Mouse (Mus musculus) G1E (cell line): ENCODE data around the gene Elmo3.

ENCODE experiments used
- CTCF ChIP-seq: IDR thresholded peaks from 2 replicates; pipeline ENCODE4 v1.5.1; 2012; ENCODE audit warnings: low read depth, low read length, inconsistent platforms, mixed read lengths
- GATA1 ChIP-seq: IDR thresholded peaks from 2 replicates; pipeline ENCODE4 v1.6.1; 2012; ENCODE audit warnings: borderline replicate concordance, low read length, inconsistent platforms, mixed read lengths
- TAL1 ChIP-seq: conservative IDR thresholded peaks from 2 replicates; pipeline ENCODE4 v1.6.1; 2012; ENCODE audit warnings: low read depth, low read length, inconsistent platforms, mixed read lengths

- TF ChIP-seq CTCF (no peak), GATA1 (no peak), TAL1 (no peak)
These were observed 48.3 kb downstream of the Elmo3 start for GRCm38 (mm10) chr8:105353583-105354135.
